Mouse (Mus musculus) myocyte (in vitro differentiated cells): ENCODE data around the gene Cd69. TPM values are rescaled to one million over a fixed set of nuclear protein-coding genes. Genes with fewer than 3 reads are reported as not detected.
A peak's percentile ranks its signal among the peaks of the same experiment; 100 is the strongest.

Experiments
- H3K27me3 ChIP-seq: one replicate; pipeline ENCODE4 v1.6.1; 2011; ENCODE audit not compliant: control insufficient read depth, insufficient read depth, insufficient read length
- H3K36me3 ChIP-seq: one replicate; pipeline ENCODE4 v1.6.1; 2011; ENCODE audit not compliant: control insufficient read depth, insufficient read depth
- H3K4me2 ChIP-seq: one replicate; pipeline ENCODE4 v1.6.1; 2011; ENCODE audit warnings: low read depth, control low read depth
- H3K4me3 ChIP-seq: one replicate; pipeline ENCODE4 v1.5.1; 2011; ENCODE audit warnings: mild to moderate bottlenecking, control low read depth, moderate library complexity
- H3K79me2 ChIP-seq: one replicate; pipeline ENCODE4 v1.6.1; 2011; ENCODE audit not compliant: control insufficient read depth, insufficient read depth
- H3ac ChIP-seq: one replicate; pipeline ENCODE4 v1.6.1; 2011; ENCODE audit not compliant: control insufficient read depth, insufficient read length
- CEBPB ChIP-seq: IDR thresholded peaks from 2 replicates; pipeline ENCODE4 v1.6.1; 2011; ENCODE audit warnings: mild to moderate bottlenecking, moderate library complexity; ENCODE audit not compliant: poor library complexity, insufficient read depth, severe bottlenecking
- E2F4 ChIP-seq: IDR thresholded peaks from one replicate; pipeline ENCODE4 v1.6.1; 2011; ENCODE audit warnings: mild to moderate bottlenecking, control low read depth, moderate library complexity; ENCODE audit not compliant: insufficient read depth
- MAX ChIP-seq: IDR thresholded peaks from one replicate; pipeline ENCODE4 v1.6.1; 2011; ENCODE audit warnings: low read depth, mild to moderate bottlenecking, control low read depth
- MYOD1 ChIP-seq, 3 experiments: IDR thresholded peaks; one replicate each; pipeline ENCODE4 v1.6.1; 2011; ENCODE audit warnings: control low read depth in 2 of 3, low read depth in 2 of 3, mild to moderate bottlenecking in 2 of 3, moderate library complexity in 1 of 3; ENCODE audit not compliant: insufficient read length in 2 of 3, control insufficient read depth in 1 of 3
- MYOG ChIP-seq, 3 experiments: IDR thresholded peaks; one replicate each; pipeline ENCODE4 v1.6.1; 2011; ENCODE audit warnings: control low read depth in 2 of 3, low read depth in 2 of 3, mild to moderate bottlenecking in 2 of 3; ENCODE audit not compliant: insufficient read length in 2 of 3, control insufficient read depth in 1 of 3, insufficient read depth in 1 of 3
- POLR2A ChIP-seq: IDR thresholded peaks from one replicate; pipeline ENCODE4 v1.6.1; 2011; ENCODE audit warnings: low read depth, mild to moderate bottlenecking, control low read depth, moderate library complexity; ENCODE audit not compliant: insufficient read length
- POLR2AphosphoS2 ChIP-seq: IDR thresholded peaks from one replicate; pipeline ENCODE4 v1.6.1; 2011; ENCODE audit warnings: low read depth, control low read depth; ENCODE audit not compliant: insufficient read length
- REST ChIP-seq: IDR thresholded peaks from one replicate; pipeline ENCODE4 v1.6.1; 2011; ENCODE audit warnings: mild to moderate bottlenecking, control low read depth, moderate library complexity; ENCODE audit not compliant: insufficient read depth, insufficient read length
- SRF ChIP-seq: IDR thresholded peaks from one replicate; pipeline ENCODE4 v1.6.1; 2011; ENCODE audit warnings: low read depth; ENCODE audit not compliant: control insufficient read depth, insufficient read length
- TCF12 ChIP-seq: IDR thresholded peaks from one replicate; pipeline ENCODE4 v1.6.1; 2011; ENCODE audit warnings: mild to moderate bottlenecking, control low read depth; ENCODE audit not compliant: poor library complexity, insufficient read depth, severe bottlenecking
- TCF3 ChIP-seq: IDR thresholded peaks from one replicate; pipeline ENCODE4 v1.6.1; 2011; ENCODE audit warnings: low read depth, control low read depth; ENCODE audit not compliant: insufficient read length
- USF1 ChIP-seq: IDR thresholded peaks from one replicate; pipeline ENCODE4 v1.6.1; 2011; ENCODE audit warnings: low read depth, mild to moderate bottlenecking, control low read depth, moderate library complexity
- polyA plus RNA-seq: library from polyadenylated mRNA; unstranded; fragments of >200 nt; fragmentation: generic; extraction: Trizol; gene quantifications from one replicate; pipeline ENCODE4 v1.2.1, GENCODE M21; 2012; ENCODE audit warnings: missing spikeins

Gene Cd69
- polyA plus RNA-seq, 1 experiment, result 0.23 TPM

GRCm38 (mm10) chr6:129228935-129229773 lies 46.1 kb downstream of the Cd69 start:
- H3K27me3 ChIP-seq, result no peaks in the 10 kb centered on the region
- peak overlapping the region; percentile 85 for H3K4me2 ChIP-seq
- no peaks in the 10 kb centered on the region for H3K36me3 ChIP-seq
- no peak overlapping the region for H3K4me3 ChIP-seq
- H3ac ChIP-seq, result no peak overlapping the region
- no peaks in the 10 kb centered on the region for H3K79me2 ChIP-seq
- no peak for TF ChIP-seq REST
- peak in 1 of 3 experiments; percentile 21 for TF ChIP-seq MYOG (IDR thresholded peaks at IDR 0.05; ENCODE audit: control insufficient read depth in 1 of 3, insufficient read depth in 1 of 3, insufficient read length in 2 of 3, low read depth in 2 of 3)
- TF ChIP-seq TCF3, result no peak
- TF ChIP-seq SRF, result peak; percentile 87

GRCm38 (mm10) chr6:129225078-129225477 lies 50.2 kb downstream of the Cd69 start:
- H3ac ChIP-seq, result no peak overlapping the region
- H3K27me3 ChIP-seq, result no peaks in the 10 kb centered on the region
- no peaks in the 10 kb centered on the region for H3K36me3 ChIP-seq
- no peak for TF ChIP-seq CEBPB
- TF ChIP-seq SRF, result no peak
- no peak for TF ChIP-seq MYOG (IDR thresholded peaks at IDR 0.05; ENCODE audit: control insufficient read depth in 1 of 3, insufficient read depth in 1 of 3, insufficient read length in 2 of 3, low read depth in 2 of 3)
- TF ChIP-seq USF1, result no peak
- TF ChIP-seq POLR2AphosphoS2, result no peak
- TF ChIP-seq POLR2A, result no peak
- no peak for TF ChIP-seq TCF3
- TF ChIP-seq MYOD1 (IDR thresholded peaks at IDR 0.05; ENCODE audit: control insufficient read depth in 1 of 3, insufficient read length in 2 of 3, low read depth in 2 of 3), result no peak
- TF ChIP-seq REST, result no peak
- no peak overlapping the region for H3K4me3 ChIP-seq
- no peaks in the 10 kb centered on the region for H3K79me2 ChIP-seq
- H3K4me2 ChIP-seq, result no peak overlapping the region

GRCm38 (mm10) chr6:129224090-129224489 lies 51.1 kb downstream of the Cd69 start:
- Histone ChIP-seq H3K4me3 (no peak overlapping the region), H3K79me2 (no peaks in the 10 kb centered on the region), H3K27me3 (no peaks in the 10 kb centered on the region), H3K4me2 (no peak overlapping the region), H3K36me3 (no peaks in the 10 kb centered on the region), H3ac (no peak overlapping the region)
- TF ChIP-seq SRF, result no peak
- no peak for TF ChIP-seq MYOG (IDR thresholded peaks at IDR 0.05; ENCODE audit: control insufficient read depth in 1 of 3, insufficient read depth in 1 of 3, insufficient read length in 2 of 3, low read depth in 2 of 3)
- TF ChIP-seq POLR2AphosphoS2, result no peak
- TF ChIP-seq TCF3, result no peak
- TF ChIP-seq MAX, result no peak
- no peak for TF ChIP-seq E2F4
- TF ChIP-seq TCF12, result no peak
- no peak for TF ChIP-seq CEBPB
- no peak for TF ChIP-seq MYOD1 (IDR thresholded peaks at IDR 0.05; ENCODE audit: control insufficient read depth in 1 of 3, insufficient read length in 2 of 3, low read depth in 2 of 3)
- no peak for TF ChIP-seq REST
- TF ChIP-seq POLR2A, result no peak
- TF ChIP-seq USF1, result no peak

DNA sequence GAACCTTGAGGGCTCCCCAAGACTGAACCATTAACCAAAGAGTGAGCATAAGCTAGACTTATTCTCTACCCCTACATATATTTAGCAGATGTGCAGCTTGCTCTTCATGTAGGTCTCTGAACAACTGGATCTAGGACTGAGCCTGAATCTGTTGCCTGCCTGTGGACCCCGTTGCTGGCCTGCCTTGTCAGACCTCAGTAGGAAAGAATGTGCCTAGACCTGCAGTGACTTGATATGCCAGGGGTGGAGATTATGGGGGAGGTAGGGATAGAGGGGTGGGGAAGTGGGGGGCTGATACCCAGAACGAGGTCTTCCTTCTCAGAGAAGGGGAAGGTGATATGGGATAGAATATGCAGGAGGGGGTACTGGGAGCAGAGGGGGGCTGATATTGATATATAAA lies 51.6 kb downstream of the Cd69 start:
- TF ChIP-seq E2F4 (no peak), USF1 (no peak), TCF12 (no peak)
- no peaks in the 10 kb centered on the region for H3K36me3 ChIP-seq
- no peaks in the 10 kb centered on the region for H3K79me2 ChIP-seq
- no peak overlapping the region for H3K4me2 ChIP-seq
- no peak overlapping the region for H3K4me3 ChIP-seq
- H3K27me3 ChIP-seq, result no peaks in the 10 kb centered on the region
- H3ac ChIP-seq, result no peak overlapping the region

GRCm38 (mm10) chr6:129222188-129222800 lies 52.9 kb downstream of the Cd69 start:
- TF ChIP-seq POLR2A (no peak), MYOG (IDR thresholded peaks at IDR 0.05; ENCODE audit: control insufficient read depth in 1 of 3, insufficient read depth in 1 of 3, insufficient read length in 2 of 3, low read depth in 2 of 3) (no peak), REST (no peak), E2F4 (no peak), MAX (no peak), TCF12 (no peak), USF1 (no peak), SRF (no peak), TCF3 (no peak), CEBPB (no peak), MYOD1 (IDR thresholded peaks at IDR 0.05; ENCODE audit: control insufficient read depth in 1 of 3, insufficient read length in 2 of 3, low read depth in 2 of 3) (no peak), POLR2AphosphoS2 (no peak)
- Histone ChIP-seq H3ac (no peak overlapping the region), H3K36me3 (no peaks in the 10 kb centered on the region), H3K4me2 (no peak overlapping the region), H3K79me2 (no peaks in the 10 kb centered on the region), H3K4me3 (no peak overlapping the region), H3K27me3 (no peaks in the 10 kb centered on the region)
